Mouse (Mus musculus) ovary, postnatal 36 days (tissue): ENCODE measurements around the gene Olfr1445.

Experiments
- DNase-seq: peaks from one replicate; pipeline ENCODE4 v3.0.0; 2022; ENCODE audit warnings: low spot score, mixed read lengths

Gene Olfr1445

GRCm38 (mm10) chr19:12883555-12883954 is at the start of gene Olfr1445:
Gene Olfr1445 (plus strand): TSS chr19:12883855.
- DNase-seq = no peak

DNA sequence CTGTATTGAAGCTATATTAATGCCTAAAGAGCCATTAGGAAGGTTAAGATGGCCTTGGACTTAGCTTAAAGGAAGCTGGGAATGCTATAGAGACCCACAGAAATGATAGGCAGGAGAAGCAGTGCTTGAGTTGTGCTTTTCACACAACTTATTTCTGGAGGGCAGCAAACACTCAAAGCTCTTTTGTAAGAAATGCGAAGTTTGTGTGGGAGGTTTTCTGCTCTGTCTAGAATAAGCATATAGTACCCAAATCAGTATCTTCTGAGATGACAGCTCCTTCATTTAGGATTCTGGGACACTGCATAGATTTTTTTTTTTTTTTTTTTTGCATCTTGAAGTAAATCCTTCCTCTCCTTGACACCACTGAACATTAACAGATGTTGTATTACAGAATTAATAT is 45.1 kb upstream of the Olfr1445 start:
- no peak for DNase-seq

GRCm38 (mm10) chr19:12846382-12846781 is 37.3 kb upstream of the Olfr1445 start, which contains the start of gene Gm5244:
Gene Gm5244 (plus strand): TSS chr19:12846682.
- no peak for DNase-seq

DNA sequence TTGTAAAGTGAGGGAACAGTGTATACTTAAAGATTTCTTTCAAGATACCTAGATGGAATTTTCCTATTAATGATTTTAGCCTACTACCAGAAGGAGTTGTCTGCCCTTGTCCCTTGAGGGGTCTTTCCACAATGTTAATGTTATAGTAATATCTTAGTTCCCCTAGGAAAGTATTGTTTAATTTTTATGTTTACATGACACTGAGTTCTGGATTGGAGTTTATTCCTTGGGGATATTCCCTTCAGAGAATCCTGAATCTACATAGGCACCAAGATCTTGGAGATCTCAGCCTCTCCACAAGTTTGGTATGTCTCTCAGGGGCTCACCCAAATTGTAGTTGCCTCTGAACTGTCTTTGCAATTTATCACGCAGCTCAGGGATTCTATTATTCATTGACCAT is 26.7 kb upstream of the Olfr1445 start, which contains the start of gene Olfr1444:
TSS of gene Olfr1444 (plus strand) at position 301 of the 400 bp plus-strand sequence.
- no peak for DNase-seq

- DNase-seq = no peak
These were observed 9.8 kb downstream of the Olfr1445 start, which contains the start of gene Olfr1446 for GRCm38 (mm10) chr19:12893424-12893823. Gene Olfr1446 (minus strand): TSS chr19:12893524.

DNA sequence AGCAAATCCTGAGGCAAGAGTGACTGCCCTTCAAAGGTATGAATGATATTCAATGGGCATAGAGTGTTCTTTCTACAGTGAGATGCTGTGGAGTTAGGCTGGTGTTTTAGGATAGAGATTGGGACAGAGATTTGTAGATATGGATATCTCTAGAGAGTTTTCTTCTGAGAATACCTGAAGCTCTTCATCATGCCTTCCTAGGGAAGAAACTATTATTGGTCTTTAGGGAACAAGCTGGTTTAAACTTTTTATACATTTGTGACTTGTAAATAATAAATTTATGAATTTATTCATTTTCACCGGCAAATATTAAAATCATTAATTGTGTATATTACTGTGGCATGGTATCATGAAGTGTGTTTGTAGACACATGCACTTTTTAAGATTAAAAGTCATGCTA is 20.0 kb downstream of the Olfr1445 start, which contains the start of gene Olfr1447:
TSS of gene Olfr1447 (minus strand) at position 101 of the 400 bp plus-strand sequence.
- no peak for DNase-seq

DNA sequence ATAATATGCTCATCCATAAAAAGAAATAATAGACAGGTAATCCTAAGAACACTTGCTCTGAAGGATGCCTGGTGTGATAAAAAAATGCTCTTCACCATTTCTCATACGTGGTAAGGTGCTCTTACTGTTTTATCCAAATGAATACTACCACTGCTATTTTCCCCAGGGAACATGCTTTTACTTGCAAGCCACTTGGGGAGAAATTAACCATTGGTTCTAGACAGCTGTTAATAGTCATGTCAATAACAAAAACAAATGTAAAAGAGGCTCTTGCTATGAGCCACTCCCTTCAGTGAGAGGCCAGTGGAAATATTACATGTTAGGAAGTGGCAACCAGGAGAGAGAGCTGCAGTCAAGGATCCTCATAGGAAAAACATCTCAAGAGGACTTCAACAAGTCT is 40.7 kb downstream of the Olfr1445 start, which contains the start of gene Olfr1448:
TSS of gene Olfr1448 (minus strand) at position 101 of the 400 bp plus-strand sequence.
- no peak for DNase-seq

- DNase-seq = no peak
These were observed 46.9 kb downstream of the Olfr1445 start, which contains the start of gene Olfr1449 for GRCm38 (mm10) chr19:12930540-12930939. Gene Olfr1449 (plus strand): TSS chr19:12930840.
